Mouse (Mus musculus) limb, embryonic 14.5 days (tissue): Measurements from ENCODE around the gene Tango6. TPM values are rescaled to one million over a fixed set of nuclear protein-coding genes. Genes with fewer than 3 reads are reported as not detected.
A peak's percentile ranks its signal among the peaks of the same experiment; 100 is the strongest.

Source experiments
- ATAC-seq: fragments of 200-750 bp; cut with Nextera tagmentation; 2 replicates; pipeline ENCODE4 v1.8.0; 2017; ENCODE audit warnings: low read depth, moderate number of reproducible peaks, moderate TSS enrichment; ENCODE audit not compliant: low FRiP score
- DNase-seq: peaks from one replicate; pipeline ENCODE4 v3.0.0-alpha.2; 2015; ENCODE audit warnings: low spot score
- H3K27ac ChIP-seq: fragments of 300-500 bp; sonication (generic); replicated peaks from 2 replicates; pipeline ENCODE4 v1.5.1; 2014; ENCODE audit warnings: low read depth, mild to moderate bottlenecking, low read length, moderate library complexity, mixed read lengths
- H3K27me3 ChIP-seq: fragments of 300-500 bp; sonication (generic); 2 replicates; pipeline ENCODE4 v1.6.1; 2014; ENCODE audit warnings: low read length, mixed read lengths; ENCODE audit not compliant: control insufficient read depth, insufficient read depth
- H3K36me3 ChIP-seq: fragments of 300-500 bp; sonication (generic); 2 replicates; pipeline ENCODE4 v1.6.1; 2014; ENCODE audit warnings: mild to moderate bottlenecking, low read length, moderate library complexity, mixed read lengths; ENCODE audit not compliant: control insufficient read depth, insufficient read depth
- H3K4me1 ChIP-seq: fragments of 300-500 bp; sonication (generic); 2 replicates; pipeline ENCODE4 v1.6.1; 2014; ENCODE audit warnings: antibody characterized with exemption, low read length, mixed read lengths; ENCODE audit not compliant: control insufficient read depth, insufficient read depth
- H3K4me2 ChIP-seq: fragments of 300-500 bp; sonication (generic); replicated peaks from 2 replicates; pipeline ENCODE4 v1.6.1; 2014; ENCODE audit warnings: low read depth, mild to moderate bottlenecking, low read length, moderate library complexity; ENCODE audit not compliant: severe bottlenecking
- H3K4me3 ChIP-seq: fragments of 300-500 bp; sonication (generic); replicated peaks from 2 replicates; pipeline ENCODE4 v1.5.1; 2014; ENCODE audit warnings: low read length
- H3K9ac ChIP-seq: fragments of 300-500 bp; sonication (generic); 2 replicates; pipeline ENCODE4 v1.6.1; 2014; ENCODE audit warnings: mild to moderate bottlenecking, low read depth, low read length, moderate library complexity; ENCODE audit not compliant: severe bottlenecking
- H3K9me3 ChIP-seq: fragments of 300-500 bp; sonication (generic); 2 replicates; pipeline ENCODE4 v1.6.1; 2016; ENCODE audit warnings: low read length; ENCODE audit not compliant: control insufficient read depth
- POLR2A ChIP-seq: fragments of 200-500 bp; IDR thresholded peaks from 2 replicates; pipeline ENCODE4 v1.8.0; 2012; ENCODE audit warnings: inconsistent platforms, mild to moderate bottlenecking, moderate library complexity, borderline replicate concordance; ENCODE audit not compliant: insufficient read depth, insufficient read length; ENCODE audit errors: extremely low read depth
- WGBS: fragments of 180-500 bp; shearing (Covaris S2); extraction: QIAGEN DNeasy Blood & Tissue Kit; methylation state at CpG from one replicate; pipeline ENCODE4 v1.1.7; 2014; 5-methylcytosine and 5-hydroxymethylcytosine counted together
- polyA plus RNA-seq, 2 experiments: library from polyadenylated mRNA; depleted of rRNA in 1 of 2; stranded (reverse) in 1 of 2; unstranded in 1 of 2; fragments of >200 nt; fragmentation: Nextera tagmentation in 1 of 2; extraction: Ambion mirVana in 1 of 2; gene quantifications; 2 replicates each; pipeline versions ENCODE4 v1.2.1 to v1.2.3; 2012 to 2014

Tango6 gene
- polyA plus RNA-seq, 2 experiments, result 5.9 to 6.5 TPM

DNA sequence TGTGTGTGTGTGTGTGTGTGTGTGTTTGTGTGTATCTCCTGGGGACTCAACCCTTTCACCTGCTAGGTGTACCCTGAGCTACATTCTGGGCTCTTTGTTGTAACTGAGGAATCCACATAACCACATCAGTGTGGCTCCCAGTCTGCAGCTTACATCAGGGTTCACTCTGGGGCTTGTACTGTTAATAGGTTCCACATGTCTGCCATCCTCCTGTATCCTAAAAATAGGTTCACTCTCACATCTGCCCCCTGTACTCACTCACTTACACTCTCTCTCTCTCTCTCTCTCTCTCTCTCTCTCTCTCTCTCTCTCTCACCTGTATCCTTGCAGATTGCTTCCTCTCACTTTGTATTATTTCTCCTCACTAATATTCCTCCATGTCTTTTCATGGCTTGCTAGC is 51.4 kb downstream of the Tango6 start:
- no peaks in the 10 kb centered on the region for H3K9me3 ChIP-seq
- no peak for TF ChIP-seq POLR2A

DNA sequence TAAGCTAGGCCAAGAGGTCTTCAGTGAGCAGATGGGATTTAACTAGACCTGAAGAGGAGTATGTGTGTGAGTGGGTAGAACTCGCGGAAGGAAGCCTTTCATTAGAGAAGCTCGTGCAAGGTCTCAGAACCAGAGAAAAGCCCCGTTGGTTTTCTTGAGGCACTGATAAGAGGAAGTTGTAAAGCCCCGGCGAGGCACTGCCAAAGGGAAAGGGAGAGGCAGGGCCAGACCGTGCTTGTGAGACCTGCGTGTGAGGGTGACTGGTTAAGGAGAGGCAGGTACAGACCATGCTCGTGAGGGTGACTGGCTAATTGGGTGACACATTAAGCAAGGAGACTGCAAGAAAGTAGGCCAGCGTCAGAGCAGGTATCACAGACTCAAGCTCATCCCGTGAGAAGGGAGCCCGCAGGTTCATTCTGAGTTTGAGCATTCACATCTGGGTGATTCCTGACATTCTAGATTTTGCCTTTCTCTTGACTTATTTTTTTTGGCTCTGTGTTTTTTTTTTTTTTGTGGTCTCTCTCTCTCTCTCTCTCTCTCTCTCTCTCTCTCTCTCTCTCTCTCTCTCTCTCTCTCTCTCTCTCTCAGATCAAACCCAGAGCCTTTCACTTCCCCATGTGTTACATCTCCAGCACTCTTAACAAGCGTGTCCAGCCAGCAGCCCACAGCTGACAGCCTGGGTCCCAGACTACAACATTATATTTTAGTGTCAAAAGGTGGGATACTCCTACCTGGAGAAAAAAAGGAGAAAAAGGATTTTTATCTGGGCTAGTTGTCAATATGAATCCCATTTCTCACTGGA is 54.2 kb downstream of the Tango6 start:
- no peak overlapping the region for H3K4me2 ChIP-seq
- no peaks in the 10 kb centered on the region for H3K9me3 ChIP-seq
- H3K27me3 ChIP-seq, result no peaks in the 10 kb centered on the region
- H3K4me3 ChIP-seq, result no peak overlapping the region
- no peak overlapping the region for H3K9ac ChIP-seq
- no peak for TF ChIP-seq POLR2A
- H3K4me1 ChIP-seq, result peaks cover 19% of the 10 kb centered on the region
- ATAC-seq (no peak), DNase-seq (no peak)
- 61% methylated on average over 13 of the region's 13 CpGs for WGBS
- no peak overlapping the region for H3K27ac ChIP-seq
- peaks cover 10% of the 10 kb centered on the region for H3K36me3 ChIP-seq

More for the DNA sequence above, 51.4 kb downstream of the Tango6 start:
- H3K4me2 ChIP-seq, result no peak overlapping the region
- DNase-seq (peak; percentile 13), ATAC-seq (no peak)
- peaks cover 8% of the 10 kb centered on the region for H3K36me3 ChIP-seq
- no peak overlapping the region for H3K9ac ChIP-seq
- H3K27me3 ChIP-seq, result no peaks in the 10 kb centered on the region
- no peak overlapping the region for H3K27ac ChIP-seq
- peaks cover 19% of the 10 kb centered on the region for H3K4me1 ChIP-seq
- no peak overlapping the region for H3K4me3 ChIP-seq

GRCm38 (mm10) chr8:106737846-106738245 is 55.0 kb downstream of the Tango6 start:
- peaks cover 18% of the 10 kb centered on the region for H3K36me3 ChIP-seq
- no peaks in the 10 kb centered on the region for H3K9me3 ChIP-seq
- no peaks in the 10 kb centered on the region for H3K27me3 ChIP-seq
- 93% methylated on average over 2 of the region's 2 CpGs for WGBS
- H3K9ac ChIP-seq, result no peak overlapping the region
- no peak overlapping the region for H3K27ac ChIP-seq
- no peak for TF ChIP-seq POLR2A
- peaks cover 16% of the 10 kb centered on the region for H3K4me1 ChIP-seq
- H3K4me2 ChIP-seq, result no peak overlapping the region
- DNase-seq, result no peak
- no peak for ATAC-seq
- no peak overlapping the region for H3K4me3 ChIP-seq

- Histone ChIP-seq H3K27ac (no peak overlapping the region), H3K4me3 (no peak overlapping the region), H3K4me1 (no peaks in the 10 kb centered on the region), H3K36me3 (peaks cover 28% of the 10 kb centered on the region), H3K9me3 (no peaks in the 10 kb centered on the region), H3K27me3 (no peaks in the 10 kb centered on the region), H3K9ac (no peak overlapping the region), H3K4me2 (no peak overlapping the region)
- ATAC-seq (no peak), DNase-seq (no peak)
- 94% methylated on average over 10 of the region's 10 CpGs for WGBS
- TF ChIP-seq POLR2A, result no peak
Observed at GRCm38 (mm10) chr8:106742321-106742720, 59.5 kb downstream of the Tango6 start.

GRCm38 (mm10) chr8:106743361-106743760 is 60.5 kb downstream of the Tango6 start:
- Histone ChIP-seq H3K27me3 (no peaks in the 10 kb centered on the region), H3K9ac (no peak overlapping the region), H3K4me3 (no peak overlapping the region), H3K36me3 (peaks cover 31% of the 10 kb centered on the region), H3K4me1 (peaks cover 3% of the 10 kb centered on the region; the same call in 1 of the 2 replicates), H3K27ac (no peak overlapping the region), H3K9me3 (no peaks in the 10 kb centered on the region), H3K4me2 (no peak overlapping the region)
- no peak for ATAC-seq
- 100% methylated on average over 1 of the region's 1 CpGs for WGBS
- DNase-seq, result no peak
- no peak for TF ChIP-seq POLR2A
